Mouse (Mus musculus): Measurements from ENCODE around the gene Scd1. TPM values are rescaled to one million over a fixed set of nuclear protein-coding genes. Genes with fewer than 3 reads are reported as not detected.
A peak's percentile ranks its signal among the peaks of the same experiment; 100 is the strongest.

Gene Scd1
- 10 to 100 TPM; 25.8 to 78.5 TPM for total RNA-seq (2021)

DNA sequence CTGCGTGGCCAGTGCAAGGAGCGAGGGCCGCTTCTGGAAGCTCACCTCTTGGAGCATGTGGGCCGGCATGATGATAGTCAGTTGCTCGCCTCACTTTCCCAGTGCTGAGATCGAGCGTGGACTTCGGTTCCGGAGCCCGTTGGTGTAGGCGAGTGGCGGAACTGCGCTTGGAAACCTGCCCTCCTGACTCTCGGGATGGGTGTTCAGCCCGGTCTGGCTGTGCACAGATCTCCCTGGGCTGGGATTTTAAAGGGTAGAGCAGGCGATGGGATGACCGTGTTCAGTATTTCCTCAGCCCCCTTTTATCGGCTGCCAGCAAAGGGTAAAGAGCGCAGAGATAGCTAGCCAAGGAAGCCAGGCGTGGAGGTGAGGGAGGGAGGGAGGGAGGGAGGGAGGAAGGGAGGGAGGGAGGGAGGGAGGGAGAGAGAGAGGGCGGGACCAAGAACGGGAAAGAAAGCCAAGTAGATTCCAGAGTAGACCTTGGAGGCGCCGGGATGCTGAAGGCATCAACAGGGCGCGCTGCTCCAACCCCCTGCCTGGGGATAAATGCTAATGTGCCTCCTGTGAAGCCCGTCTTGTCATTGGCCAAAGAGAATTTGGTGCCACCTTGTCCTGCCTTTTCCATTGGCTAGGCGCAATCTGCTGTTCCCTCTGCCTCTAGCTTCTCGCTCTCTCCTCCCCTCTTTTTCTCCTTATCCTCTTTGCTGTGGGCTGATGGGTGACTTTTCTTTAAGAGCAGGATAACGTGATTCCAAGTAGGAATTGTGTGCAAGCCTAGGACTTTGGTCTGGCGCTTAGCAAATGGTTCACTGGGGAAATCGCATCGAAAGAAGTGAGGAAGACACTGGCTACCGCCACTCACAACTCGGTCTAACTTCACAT is at the start of gene Scd1:
Scd1 (minus strand) TSS at position 539 of the 882 bp plus-strand sequence.
- intact Hi-C loops (cut with DNase I), result loop anchor here (2.0 kb wide), 1 partner anchor 19 kb away; no protein-coding TSS in a partner anchor
- peak; percentile 57 to 74 for DNase-seq

DNA sequence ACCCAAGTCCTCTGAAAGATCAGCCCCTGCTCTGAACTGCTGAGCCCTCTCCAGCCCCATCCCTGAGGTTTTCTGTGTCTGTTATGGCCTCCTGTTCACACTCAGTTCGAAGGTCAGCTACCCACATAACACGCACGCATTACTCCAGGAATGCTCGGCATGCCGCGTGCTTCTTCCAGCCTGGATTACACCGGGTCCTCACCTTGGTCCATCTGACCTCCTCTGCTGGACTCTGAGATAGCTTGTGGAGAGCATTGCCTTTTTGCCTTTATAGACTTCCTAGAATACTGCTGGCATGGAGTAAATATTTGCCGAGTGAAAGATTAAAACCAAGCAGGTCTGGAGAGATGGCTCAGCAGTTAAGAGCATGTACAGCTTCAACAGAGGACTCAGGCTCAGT is 47.7 kb upstream of the Scd1 start:
- intact Hi-C loops (cut with DNase I), result no loop called here
- DNase-seq, result no peak

GRCm38 (mm10) chr19:44454862-44455261 is 47.2 kb upstream of the Scd1 start:
- DNase-seq, result no peak

GRCm38 (mm10) chr19:44447927-44448326 is 40.2 kb upstream of the Scd1 start:
- DNase-seq, result no peak
- intact Hi-C loops (cut with DNase I), result no loop called here

More at GRCm38 (mm10) chr19:44454862-44455261, 47.2 kb upstream of the Scd1 start:
- intact Hi-C loops (cut with DNase I), result no loop called here

GRCm38 (mm10) chr19:44445755-44446154 is 38.1 kb upstream of the Scd1 start:
- DNase-seq, result no peak
- intact Hi-C loops (cut with DNase I), result no loop called here

DNA sequence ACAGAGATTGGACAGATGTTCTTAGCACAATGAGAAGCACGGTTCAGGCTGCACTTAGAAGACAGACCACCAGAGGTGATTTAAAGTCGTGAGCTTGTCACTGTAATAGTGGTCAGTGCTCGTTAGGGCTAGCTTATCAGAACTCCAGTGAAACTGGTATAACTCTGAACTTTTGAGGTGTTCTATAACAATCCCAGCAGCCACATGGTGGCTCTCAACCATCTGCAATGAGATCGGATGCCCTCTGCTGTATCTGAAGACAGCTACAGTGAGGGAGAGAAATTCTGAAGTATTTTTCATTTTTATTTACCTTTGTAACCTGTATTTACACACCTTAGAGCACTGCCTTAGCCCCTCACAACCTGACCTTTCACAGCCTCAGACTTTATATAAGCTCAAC is 31.6 kb upstream of the Scd1 start:
- no peak for DNase-seq
- intact Hi-C loops (cut with DNase I), result no loop called here

DNA sequence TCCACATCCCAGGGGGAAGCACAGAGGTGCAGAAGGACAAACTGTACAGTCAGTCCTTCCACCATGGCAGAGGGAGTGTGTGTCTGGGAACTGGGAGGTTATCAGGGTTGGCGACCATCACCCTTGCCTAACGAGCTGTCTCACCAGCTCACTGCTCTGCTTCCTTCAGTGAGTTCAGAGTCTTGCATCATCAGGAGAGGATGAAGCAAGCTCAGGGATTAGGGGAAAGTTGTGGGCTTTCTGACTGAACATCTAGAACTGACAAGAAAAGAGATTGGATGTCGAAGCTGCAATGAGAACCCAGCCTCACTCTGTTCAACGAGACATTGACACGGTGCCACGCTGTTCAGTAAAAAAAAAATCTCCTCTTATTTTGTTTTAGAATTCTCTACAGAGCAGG is 30.3 kb upstream of the Scd1 start:
- no peak for DNase-seq
- intact Hi-C loops (cut with DNase I), result no loop called here

DNA sequence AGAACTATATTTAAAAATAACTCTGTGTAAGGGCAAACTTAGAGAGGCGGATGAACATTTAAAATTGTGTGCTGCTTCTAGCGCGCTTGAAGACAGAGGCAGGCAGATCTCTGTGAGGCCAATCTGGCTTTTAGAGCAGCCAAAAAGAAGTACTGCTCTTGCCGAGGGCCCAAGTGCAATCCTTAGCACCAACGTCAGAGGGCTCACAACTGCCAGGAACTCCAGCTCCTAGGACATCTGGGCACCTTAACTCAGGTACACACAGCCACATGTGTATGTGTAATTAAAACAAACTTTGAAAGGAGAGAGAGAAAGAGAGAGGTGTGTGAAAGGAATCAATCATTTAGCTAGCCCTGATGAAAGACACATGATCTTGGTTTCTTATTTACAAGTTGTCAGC is 24.4 kb upstream of the Scd1 start:
- intact Hi-C loops (cut with DNase I), result no loop called here
- DNase-seq, result no peak

DNA sequence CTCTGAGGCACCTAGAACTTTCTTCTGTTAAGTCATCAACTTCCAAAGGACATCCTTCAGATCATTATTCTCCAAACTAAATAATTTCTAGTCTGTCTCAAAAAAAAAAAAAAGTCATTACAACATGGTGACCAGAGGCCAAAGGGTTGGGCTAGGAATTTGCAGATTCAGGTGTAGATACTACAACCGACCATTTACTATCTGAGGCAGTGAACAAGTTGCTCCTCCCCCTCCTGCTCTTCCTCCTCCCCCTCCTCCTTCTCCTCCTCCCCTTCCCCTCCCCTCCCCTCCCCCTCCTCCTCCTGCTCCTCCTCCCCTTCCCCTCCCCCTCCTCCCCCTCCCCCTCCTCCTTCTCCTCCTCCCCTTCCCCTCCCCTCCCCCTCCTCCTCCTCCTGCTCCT is 20.0 kb upstream of the Scd1 start:
- DNase-seq, result no peak
- intact Hi-C loops (cut with DNase I), result no loop called here

DNA sequence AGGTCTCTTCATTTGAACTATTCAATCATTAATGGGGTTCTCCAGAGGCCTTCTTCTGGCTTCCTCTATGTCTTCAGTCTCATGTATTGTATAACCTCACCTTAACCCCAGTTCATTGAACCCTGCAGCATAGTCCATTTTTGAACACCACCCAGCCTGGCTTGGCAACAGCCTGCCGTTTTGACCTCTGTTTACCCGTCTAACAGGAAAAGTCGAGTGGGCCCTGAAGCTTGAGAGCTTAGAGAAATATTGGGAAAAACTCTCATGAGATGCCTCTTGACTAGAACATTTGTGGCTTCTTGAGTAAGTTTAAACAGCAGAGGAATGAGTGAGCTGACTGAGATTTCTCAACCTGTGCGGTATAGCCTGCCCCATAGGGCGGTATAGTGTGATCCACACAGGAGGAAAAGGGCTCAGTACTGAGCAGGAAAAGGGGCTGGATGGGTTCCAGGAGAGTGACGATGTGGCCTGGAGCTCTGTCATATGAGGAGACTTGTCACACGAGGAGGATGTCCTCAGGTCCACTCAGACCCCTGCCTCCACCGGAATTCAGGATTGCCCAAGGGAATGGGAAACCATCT is 14.5 kb upstream of the Scd1 start:
- peak in 1 of 2 experiments; percentile 16 for DNase-seq
- intact Hi-C loops (cut with DNase I), result no loop called here

- intact Hi-C loops (cut with DNase I), result loop anchor here (1.0 to 2.0 kb wide), 2 partner anchors 46 to 175 kb away; no protein-coding TSS in a partner anchor
- DNase-seq, result no peak
These were observed 11.9 kb upstream of the Scd1 start for GRCm38 (mm10) chr19:44419530-44419929.

- intact Hi-C loops (cut with DNase I), result loop anchor here (1.0 to 2.0 kb wide), 2 partner anchors 46 to 174 kb away; no protein-coding TSS in a partner anchor
- peak; percentile 73 to 82 for DNase-seq
These were observed 11.3 kb upstream of the Scd1 start for GRCm38 (mm10) chr19:44418945-44419344.

- intact Hi-C loops (cut with DNase I), result loop anchor here (2.0 kb wide), 1 partner anchor 174 kb away; no protein-coding TSS in a partner anchor
- no peak for DNase-seq
These were observed 10.9 kb upstream of the Scd1 start for GRCm38 (mm10) chr19:44418544-44418943.

- no peak for DNase-seq
- intact Hi-C loops (cut with DNase I), result loop anchor here (2.0 kb wide), 1 partner anchor 173 kb away; no protein-coding TSS in a partner anchor
These were observed 10.4 kb upstream of the Scd1 start for GRCm38 (mm10) chr19:44418061-44418460.

DNA sequence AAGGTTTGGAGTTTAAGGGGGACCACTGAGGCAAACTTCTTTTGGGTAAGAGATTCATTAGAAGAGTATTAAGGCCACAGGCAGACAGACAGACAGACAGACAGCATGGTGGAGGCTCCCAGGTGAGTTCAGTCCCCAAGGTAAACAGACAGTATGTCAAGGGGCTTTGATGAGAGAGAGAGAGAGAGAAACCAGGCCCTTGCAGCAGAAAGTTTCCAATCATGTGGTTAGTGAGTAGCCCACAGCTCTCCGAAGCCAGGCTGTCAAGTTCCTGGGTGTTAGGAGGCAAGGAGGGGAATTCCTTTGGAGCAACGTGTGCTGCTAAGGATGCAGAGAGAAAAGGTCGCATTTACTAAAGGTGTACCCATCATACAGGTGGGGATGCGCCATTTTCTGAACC is 9.8 kb upstream of the Scd1 start:
- intact Hi-C loops (cut with DNase I), result no loop called here
- no peak for DNase-seq

DNA sequence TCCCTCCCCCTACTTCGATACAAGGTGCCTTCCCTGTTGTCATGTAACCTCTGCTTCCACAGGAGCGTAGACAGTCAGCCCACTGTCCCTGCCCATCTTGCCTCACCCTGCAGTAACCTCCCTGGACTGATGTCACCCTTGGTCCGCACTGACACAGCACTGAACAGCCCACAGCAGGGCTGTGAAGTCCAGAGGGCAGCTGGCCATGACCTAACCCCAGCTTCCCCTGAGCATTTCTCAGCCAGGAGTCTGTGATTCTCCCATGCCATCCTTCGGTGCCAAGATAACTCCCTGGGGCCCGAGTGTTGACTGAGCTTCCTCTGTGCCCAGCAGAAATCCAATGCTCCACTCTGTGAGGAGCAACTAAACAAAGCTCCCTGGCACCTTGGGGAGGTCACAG is 8.6 kb upstream of the Scd1 start:
- intact Hi-C loops (cut with DNase I), result no loop called here

GRCm38 (mm10) chr19:44415464-44415863 is 7.8 kb upstream of the Scd1 start:
- intact Hi-C loops (cut with DNase I), result no loop called here
- no peak for DNase-seq

More for the DNA sequence above, 8.6 kb upstream of the Scd1 start:
- no peak for DNase-seq

DNA sequence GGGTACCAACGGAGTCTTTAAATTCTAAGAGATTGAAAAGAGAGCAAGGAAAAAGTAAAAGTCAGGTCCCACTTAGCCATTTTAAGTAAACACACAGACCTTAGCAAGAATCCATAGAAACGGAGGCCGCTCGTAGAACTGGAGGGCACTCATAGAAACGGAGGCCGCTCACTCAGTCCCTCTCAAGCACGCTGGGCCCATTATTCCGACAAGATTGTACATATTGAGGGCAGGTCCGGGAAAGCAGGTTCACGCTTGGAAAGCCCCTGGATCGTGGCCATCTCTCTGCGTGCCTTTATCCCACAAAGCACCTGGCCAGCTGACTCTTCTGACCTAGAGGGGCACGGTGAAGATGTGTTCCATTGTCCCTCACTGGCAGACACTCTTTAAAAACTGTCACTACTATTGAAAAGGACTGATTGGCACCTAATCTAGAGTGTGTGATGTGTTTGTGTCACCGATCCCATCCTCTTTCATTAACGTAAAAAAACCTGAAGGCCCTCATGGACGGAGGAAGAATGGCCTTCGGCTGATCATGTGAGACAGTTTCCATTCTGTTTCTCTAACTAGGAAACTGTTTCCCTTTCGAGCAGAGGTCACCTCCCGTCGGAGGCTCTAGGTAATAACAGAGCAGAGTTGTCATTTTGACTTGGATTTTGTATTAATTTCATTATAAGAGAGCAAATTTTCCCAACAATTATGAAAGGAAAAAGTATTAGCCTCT is 2.8 kb upstream of the Scd1 start:
- no peak for DNase-seq
- intact Hi-C loops (cut with DNase I), result no loop called here

DNA sequence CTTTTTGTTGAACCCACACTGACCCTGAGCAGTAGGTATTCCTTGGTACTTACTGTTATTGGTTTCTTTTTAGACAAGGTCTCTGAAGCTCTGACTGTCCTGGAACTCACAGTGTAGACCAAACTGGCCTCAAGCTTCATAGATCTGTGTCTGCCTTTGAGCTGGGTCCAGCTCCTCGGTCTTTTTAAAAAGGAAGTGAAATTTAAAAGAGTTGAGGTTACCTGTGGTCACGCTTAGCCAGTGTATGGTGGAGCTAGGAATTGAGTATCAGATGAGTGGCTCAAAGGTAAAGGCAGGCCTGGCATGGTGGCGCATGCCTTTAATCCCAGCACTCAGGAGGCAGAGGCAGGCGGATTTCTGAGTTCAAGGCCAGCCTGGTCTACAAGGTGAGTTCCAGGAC is 916 bp upstream of the Scd1 start:
- intact Hi-C loops (cut with DNase I), result loop anchor here (2.0 kb wide), 1 partner anchor 20 kb away; no protein-coding TSS in a partner anchor
- no peak for DNase-seq

DNA sequence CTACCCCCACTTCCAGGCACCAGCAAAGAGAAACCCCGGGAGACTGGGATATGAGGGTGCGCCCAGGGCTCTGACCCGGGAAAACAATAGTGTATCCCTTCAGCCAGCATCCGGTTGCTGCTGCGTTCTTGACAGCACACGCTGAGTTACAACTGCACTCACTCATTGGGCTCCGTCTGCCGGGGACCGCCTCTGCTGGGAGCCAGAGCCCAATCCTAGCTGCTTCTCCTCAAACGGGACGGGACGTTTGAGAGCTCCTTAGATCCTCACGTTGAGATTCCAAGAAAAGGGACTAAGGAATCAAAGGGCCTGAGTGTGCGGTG is 505 bp upstream of the Scd1 start:
- intact Hi-C loops (cut with DNase I), result loop anchor here (2.0 kb wide), 1 partner anchor 19 kb away; no protein-coding TSS in a partner anchor
- peak; percentile 61 to 70 for DNase-seq

DNA sequence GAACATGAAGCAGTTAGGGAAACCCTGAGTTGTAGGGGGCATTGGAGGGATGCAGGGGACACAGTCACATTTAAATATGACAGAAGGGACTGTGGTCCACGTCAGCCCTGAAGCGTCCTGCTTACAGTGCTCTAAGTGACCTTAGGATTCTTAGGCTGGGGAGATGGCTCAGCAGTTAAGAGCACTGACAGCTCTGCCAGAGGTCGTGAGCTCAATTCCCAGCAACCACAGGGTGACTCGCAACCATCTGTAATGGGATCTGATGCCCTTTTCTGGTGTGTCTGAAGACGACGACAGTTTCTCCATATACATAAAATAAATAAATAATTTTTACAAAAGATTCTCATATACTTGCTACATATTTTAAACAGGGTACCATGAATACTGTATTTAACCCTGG is 4.1 kb downstream of the Scd1 start:
- intact Hi-C loops (cut with DNase I), result no loop called here
- no peak for DNase-seq
